Mouse (Mus musculus) adrenal gland, adult 18-20 months (tissue): ENCODE results near the gene Elf3. TPM values are rescaled to one million over a fixed set of nuclear protein-coding genes. Genes with fewer than 3 reads are reported as not detected.

Experiments
- DNase-seq, 2 experiments: peaks; one replicate each; pipeline ENCODE4 v3.0.0; 2021 to 2022; ENCODE audit warnings: low spot score in 2 of 2
- long read RNA-seq, 2 experiments: library from polyadenylated mRNA; stranded (forward); transcript quantifications; one replicate each; pipeline ENCODE4 v2.0.0; 2021
- total RNA-seq, 2 experiments: library from RNA; stranded (reverse); gene quantifications; 1 replicate in 1 of 2; 2 replicates in 1 of 2; pipeline ENCODE4 v1.2.3; 2021

The Elf3 gene
- total RNA-seq = under 1 TPM in 1 of 2 experiments, not detected in 1; 0.19 TPM
- long read RNA-seq, experiment 1, partial matches to known transcripts = 0 of 1 reads
- long read RNA-seq, experiment 1, other reads (novel, unspliced or antisense) = 0 of 1 reads
- long read RNA-seq, experiment 2 = 0 reads

DNA sequence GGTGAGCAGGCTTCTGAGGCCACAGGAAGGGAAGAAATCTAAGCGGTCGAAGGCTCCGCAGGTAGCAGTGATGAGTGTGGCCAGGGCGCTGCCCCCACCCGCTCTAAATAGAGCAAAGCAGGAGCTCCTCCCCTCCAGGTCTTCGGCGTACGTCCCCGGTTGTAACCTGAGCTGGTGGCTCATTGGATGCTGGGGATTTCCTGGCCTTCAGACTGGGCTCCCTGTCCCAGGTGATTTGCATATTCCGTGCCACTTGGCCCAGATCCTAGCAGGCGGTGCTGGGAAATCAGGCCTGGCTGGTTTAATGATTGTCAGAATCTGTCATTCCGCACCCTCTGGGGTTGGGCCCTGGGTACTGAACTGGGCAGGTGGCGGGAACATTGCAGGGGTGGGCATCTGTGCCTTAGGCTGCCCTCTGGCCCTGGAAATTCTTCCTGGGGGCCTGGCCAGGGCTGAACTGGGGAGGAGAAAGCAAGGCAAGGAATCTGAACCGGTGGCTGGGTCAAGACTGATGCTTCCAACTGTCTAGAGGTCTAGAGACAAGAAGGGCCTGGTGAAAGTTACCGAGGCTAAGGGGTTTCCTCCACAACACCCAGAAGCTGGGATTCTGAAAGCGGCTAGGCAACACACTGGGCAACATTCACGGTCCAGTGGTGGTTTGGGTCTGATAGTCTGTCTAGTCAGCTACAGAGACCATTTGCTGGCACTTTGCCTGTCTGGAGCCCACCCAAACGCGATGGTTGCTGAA lies at the start of gene Elf3:
Elf3 (minus strand) TSS at position 189 of the 748 bp plus-strand sequence.
- no peak for DNase-seq

- no peak for DNase-seq
These were observed 32.5 kb upstream of the Elf3 start for GRCm38 (mm10) chr1:135290908-135291307.

GRCm38 (mm10) chr1:135286311-135286710 lies 27.9 kb upstream of the Elf3 start:
- no peak for DNase-seq

DNA sequence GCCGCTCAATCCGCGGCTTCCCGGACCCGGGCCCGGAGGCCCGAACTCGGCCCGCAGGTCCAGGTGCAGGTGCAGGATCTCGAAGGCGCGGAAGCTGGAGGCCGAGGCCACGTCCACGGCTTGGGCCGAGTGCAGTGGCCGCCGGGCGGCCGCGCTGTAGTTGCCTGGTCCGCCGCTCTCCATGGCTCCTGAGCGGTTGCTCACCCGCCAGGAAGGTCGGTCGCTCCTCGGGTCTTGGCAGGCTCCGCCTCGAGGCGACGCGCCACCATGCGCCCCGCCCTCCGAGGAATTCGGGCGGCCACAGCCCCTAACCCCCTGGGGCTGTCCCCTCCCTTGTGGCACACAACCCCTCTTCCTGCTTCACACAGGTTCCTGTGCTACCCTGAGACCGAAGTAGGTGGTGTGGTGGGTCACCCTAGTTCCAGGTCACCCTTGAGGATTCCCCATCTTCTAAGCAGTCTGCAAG lies 25.5 kb upstream of the Elf3 start, which contains the start of gene Rnpep:
Rnpep (minus strand) TSS at position 259 of the 466 bp plus-strand sequence.
- peak; percentile 74 to 75 for DNase-seq

DNA sequence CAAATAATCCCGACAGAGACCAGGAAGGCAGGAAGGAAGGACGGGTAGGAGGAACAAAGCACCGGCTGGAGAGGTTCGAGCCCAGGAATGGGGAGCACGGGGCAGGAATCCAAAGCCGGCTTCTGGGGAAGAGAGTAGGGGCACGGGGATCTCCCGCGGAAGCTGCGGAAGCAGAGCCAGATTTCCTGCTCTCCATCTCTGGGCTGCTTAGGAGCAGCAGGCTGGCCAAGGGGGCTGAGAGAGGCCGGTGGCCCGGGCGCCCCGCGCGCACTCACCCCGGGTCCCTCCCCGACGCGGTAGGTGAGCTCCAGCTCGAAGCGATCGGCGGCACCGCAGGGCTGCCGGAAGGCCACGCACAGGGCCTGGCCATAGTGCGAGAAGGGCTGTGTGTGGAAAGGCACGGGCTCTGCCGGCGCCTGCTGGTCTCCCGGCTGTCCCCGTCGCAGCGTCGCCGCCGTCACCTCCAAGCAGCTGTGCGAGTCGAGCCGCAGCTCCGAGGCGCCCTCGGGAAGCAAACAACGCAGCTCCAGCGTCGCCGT lies 25.0 kb upstream of the Elf3 start:
- DNase-seq = peak in 1 of 2 experiments; percentile 51

DNA sequence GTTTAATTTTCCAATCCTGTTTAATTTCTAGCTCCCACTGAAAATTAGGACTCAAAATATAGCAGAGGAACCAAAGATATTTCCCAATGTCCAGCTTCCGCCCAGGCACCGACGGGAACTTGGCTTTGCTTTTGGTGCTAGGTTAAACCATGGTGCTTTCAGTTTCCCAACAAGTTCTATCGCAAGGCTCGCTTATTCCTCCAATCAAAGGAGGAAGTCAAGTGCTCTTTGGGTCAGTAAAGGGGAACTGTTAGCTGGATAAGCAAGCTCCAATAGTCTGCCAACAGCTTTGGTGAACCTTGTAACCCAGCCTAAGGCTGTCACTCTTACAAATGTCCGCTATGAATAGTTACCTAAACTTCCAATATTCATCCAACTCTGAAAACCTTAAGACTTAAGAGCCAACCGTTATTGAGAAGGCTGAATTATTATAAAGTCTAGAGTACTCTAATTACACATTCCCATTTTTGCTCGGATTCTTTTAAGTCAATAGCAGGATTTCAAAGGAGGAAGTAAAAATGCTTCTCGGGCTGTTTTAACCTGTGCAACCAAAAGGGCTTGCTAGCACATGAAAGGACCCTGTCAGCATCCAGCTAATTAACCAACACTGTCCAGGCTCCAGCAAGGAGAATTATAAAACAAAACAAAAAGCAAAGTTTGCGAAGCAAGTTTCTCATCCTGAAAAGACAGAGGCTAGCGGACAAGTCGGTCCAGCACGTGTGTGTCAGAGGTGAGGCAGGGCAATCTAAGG lies 24.3 kb upstream of the Elf3 start:
- DNase-seq = no peak

DNA sequence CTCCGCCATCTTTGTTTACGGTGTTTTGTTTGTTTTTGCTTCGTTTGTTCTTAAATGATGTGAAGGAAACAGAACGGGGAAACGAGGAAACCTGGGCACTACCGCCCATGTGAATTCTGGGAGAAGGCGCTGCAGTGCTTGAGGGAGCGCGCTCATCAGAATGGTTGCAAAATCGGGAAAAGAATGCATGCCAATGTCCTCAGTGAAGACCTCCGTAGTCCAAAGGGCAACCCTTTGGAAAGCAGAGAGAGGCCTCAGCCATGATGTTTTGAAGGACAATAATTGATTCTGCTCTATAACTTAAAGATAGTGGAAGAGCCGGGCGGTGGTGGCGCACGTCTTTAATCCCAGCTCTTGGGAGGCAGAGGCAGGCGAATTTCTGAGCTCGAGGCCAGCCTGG lies 23.5 kb upstream of the Elf3 start:
- no peak for DNase-seq

DNA sequence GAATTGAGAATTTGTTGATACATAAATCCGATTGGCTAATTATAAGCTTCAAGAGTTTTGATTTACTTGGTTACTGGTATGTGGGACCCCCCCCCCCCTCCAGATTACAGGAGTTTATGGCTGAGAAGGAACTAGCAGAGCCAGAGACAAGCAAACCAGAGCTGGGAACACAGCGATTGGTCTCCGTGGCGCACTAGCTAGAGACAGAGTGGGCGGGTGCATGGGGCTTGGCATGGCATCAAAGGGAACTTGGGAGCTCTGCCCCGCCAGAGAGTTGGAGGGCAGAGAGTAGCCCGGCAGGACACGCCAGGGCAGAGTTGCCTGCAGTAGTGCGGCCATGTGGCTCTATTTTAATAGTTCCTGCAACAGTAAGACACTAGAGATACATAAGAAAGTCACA lies 22.3 kb upstream of the Elf3 start:
- DNase-seq = peak; percentile 65 to 72

GRCm38 (mm10) chr1:135271371-135271770 lies 13.0 kb upstream of the Elf3 start:
- DNase-seq = no peak

GRCm38 (mm10) chr1:135267663-135268446 lies 9.5 kb upstream of the Elf3 start:
- no peak for DNase-seq

DNA sequence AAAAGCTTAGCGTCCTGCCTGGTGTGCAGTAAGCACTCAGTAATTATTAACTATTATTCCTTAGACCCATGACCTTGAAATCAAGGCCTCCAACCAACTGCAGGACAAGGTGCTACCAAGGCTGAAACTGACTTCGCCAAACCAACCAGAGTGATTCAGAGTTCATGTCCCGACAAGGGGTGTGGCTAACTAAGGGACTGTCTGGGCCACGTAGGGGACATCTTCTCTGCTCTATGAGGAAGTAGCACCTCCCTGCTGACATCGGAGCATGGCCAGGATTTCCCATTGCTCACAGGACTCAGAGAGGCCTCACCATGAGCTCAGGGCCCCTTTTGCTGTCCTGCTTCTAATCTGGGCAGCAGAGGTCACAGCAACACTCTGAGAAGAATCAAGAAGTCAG lies 7.5 kb upstream of the Elf3 start:
- peak in 1 of 2 experiments; percentile 23 for DNase-seq

GRCm38 (mm10) chr1:135263316-135263715 lies 4.9 kb upstream of the Elf3 start:
- DNase-seq = no peak

DNA sequence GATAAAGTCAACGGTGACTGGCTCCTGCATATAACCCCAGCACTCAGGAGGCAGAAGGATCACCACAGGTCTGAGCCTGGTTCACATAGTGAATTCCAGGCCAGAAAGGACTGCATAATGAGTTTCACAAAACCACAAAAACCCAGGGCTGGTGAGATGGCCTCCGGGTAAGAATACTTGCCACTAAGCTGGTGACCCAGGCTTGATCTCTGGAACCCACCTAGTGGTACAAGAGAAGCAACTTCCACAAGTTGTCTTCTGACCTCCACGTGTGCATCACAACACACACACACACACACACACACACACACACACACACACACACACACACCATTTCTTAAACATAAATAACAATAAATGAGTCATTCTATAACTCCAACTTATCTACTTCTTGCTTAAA lies 4.0 kb upstream of the Elf3 start:
- no peak for DNase-seq

DNA sequence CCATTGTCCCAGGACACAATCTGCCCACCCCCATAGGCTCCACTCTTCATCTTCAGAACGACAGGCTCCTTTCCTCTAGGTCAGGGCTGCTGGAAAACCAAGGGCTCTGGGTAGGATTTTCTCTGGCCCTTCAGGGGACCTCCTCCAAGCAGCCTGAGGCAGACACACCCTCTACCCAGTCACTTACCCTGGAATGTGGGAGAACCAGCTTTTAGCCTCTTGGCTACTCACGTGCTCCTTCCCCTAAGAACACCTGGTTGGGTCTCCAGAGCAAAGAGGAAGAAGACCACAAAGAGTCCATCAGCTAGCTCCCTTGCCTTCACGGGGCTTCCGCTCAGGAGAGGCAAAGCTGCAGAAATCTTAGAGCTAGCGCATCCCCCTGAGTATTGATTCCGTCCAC lies 2.6 kb upstream of the Elf3 start:
- no peak for DNase-seq

GRCm38 (mm10) chr1:135259128-135259436 lies 714 bp upstream of the Elf3 start:
- DNase-seq = peak; percentile 77 to 80

DNA sequence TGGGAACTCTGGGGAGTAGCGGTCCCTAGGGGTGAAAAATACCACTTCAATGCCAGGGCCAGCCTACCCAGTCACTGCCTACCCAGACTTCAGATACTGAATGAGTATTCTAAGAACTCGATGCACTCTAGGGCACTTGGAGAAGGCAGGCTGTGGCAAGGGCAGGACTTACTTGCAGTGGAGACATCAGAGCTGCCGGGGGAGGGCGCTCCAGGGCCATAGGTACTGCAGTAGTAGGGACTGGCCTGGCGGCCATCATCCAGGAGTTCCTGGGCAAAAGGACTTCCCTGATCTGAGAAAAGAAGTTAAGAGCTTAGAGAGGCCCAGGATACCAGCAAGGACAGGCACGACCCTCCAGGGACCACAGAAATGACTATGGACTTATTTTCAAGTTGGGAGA lies 2.1 kb downstream of the Elf3 start:
- no peak for DNase-seq

DNA sequence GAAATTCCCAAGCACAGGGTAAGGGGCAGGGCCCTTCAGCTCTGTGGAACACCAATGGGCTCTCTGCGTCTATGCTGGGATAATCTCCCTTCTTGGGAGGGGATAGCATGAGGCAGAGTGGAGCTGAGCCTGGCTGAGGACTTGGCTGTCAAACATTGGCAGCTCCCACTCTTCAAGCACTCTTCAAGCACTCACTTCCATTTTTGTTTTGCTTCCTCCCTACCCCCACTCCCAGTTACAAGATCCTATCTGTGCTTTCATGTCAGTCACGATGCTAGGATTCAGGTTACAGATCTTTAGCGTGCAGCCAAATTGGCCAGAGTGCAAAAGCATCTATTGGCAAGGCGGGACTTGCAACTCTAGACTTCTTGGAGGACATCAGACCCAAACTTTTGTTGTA lies 5.5 kb downstream of the Elf3 start:
- DNase-seq = no peak

DNA sequence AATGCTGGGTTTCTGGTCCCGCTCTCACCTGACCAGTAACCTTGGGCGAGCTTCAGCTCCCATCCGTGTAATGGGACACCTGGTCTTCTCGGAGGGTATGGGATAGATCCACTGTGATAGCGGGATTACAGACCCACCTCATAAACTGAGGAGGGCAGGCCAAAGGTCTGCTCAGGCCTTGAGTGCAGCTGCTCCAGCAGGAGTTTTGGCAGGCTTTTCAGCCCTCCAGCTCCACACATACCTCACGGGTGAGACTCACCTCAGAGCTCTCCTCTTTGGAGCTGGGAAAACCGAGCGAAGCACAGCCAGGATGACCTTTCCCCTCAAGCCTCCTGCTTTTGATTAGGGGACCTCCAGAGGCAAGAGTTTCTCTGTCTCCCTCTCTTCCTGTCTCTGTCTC lies 7.0 kb downstream of the Elf3 start:
- DNase-seq = no peak

DNA sequence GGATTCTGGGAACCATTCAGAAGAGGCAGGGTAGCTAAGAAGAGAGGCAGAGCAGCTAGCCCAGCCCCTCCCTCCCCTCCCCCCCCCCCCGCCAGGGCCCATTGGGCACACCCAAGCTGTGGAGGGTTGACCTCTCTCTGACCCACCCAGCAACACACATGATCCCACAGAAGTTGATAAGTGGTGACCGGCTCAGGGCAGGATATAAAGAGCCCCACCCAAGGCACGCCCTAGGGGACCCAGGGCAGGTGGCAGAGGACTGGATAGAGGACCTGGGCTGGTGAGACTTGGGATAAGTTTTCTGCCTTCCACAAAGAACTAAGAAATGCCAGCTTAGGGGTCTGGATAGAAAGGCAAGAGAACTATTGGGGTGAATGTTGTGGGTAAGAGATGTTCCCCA lies 7.7 kb downstream of the Elf3 start:
- no peak for DNase-seq

- DNase-seq = no peak
These were observed 9.9 kb downstream of the Elf3 start for GRCm38 (mm10) chr1:135248434-135248850.

DNA sequence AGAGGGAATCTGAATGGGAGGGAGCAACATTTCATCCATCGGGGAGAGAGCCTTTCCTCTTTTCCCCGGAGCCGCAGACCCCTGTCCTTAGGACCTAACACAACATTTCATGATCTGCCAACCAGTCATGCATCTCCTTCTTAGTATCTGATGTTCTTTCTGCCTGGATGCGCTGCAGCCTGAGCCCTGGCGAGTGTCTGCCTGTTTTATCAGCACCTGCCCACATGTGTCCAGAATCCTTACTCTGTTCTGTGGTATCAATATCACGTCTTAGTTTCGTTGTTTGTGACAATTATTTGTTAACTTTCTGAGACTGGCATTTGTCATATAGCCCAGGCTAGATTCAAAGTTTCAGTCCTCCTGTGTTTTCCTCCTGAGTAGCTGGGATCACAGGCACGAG lies 14.4 kb downstream of the Elf3 start:
- no peak for DNase-seq
